Mouse (Mus musculus) limb, embryonic 15.5 days (tissue): Measurements from ENCODE around the gene Rad51c. TPM values are rescaled to one million over a fixed set of nuclear protein-coding genes. Genes with fewer than 3 reads are reported as not detected.

Experiments
- ATAC-seq: fragments of 200-750 bp; cut with Nextera tagmentation; 2 replicates; pipeline ENCODE4 v1.8.0; 2017; ENCODE audit warnings: low read depth, moderate TSS enrichment; ENCODE audit not compliant: insufficient number of reproducible peaks, low FRiP score, low TSS enrichment
- H3K27ac ChIP-seq: fragments of 300-500 bp; sonication (generic); 2 replicates; pipeline ENCODE4 v1.5.1; 2015; ENCODE audit warnings: moderate library complexity, mild to moderate bottlenecking, inconsistent platforms
- H3K27me3 ChIP-seq: fragments of 300-500 bp; sonication (generic); 2 replicates; pipeline ENCODE4 v1.6.1; 2015; ENCODE audit warnings: inconsistent platforms
- H3K36me3 ChIP-seq: fragments of 300-500 bp; sonication (generic); 2 replicates; pipeline ENCODE4 v1.6.1; 2015; ENCODE audit warnings: inconsistent platforms
- H3K4me1 ChIP-seq: fragments of 300-500 bp; sonication (generic); 2 replicates; pipeline ENCODE4 v1.6.1; 2015; ENCODE audit warnings: inconsistent platforms
- H3K4me2 ChIP-seq: fragments of 300-500 bp; sonication (generic); 2 replicates; pipeline ENCODE4 v1.6.1; 2015; ENCODE audit warnings: mild to moderate bottlenecking, inconsistent platforms
- H3K4me3 ChIP-seq: fragments of 300-500 bp; sonication (generic); 2 replicates; pipeline ENCODE4 v1.5.1; 2015; ENCODE audit warnings: mild to moderate bottlenecking, inconsistent platforms
- H3K9ac ChIP-seq: fragments of 300-500 bp; sonication (generic); 2 replicates; pipeline ENCODE4 v1.6.1; 2015; ENCODE audit warnings: inconsistent platforms
- H3K9me3 ChIP-seq: fragments of 300-500 bp; sonication (generic); 2 replicates; pipeline ENCODE4 v1.6.1; 2016; ENCODE audit warnings: inconsistent platforms
- WGBS: fragments of 180-500 bp; shearing (Covaris S2); methylation state at CpG from one replicate; pipeline ENCODE4 v1.1.7; 2015; 5-methylcytosine and 5-hydroxymethylcytosine counted together
- polyA plus RNA-seq: library from polyadenylated mRNA; unstranded; fragments of >200 nt; fragmentation: Nextera tagmentation; extraction: Ambion mirVana; gene quantifications from 2 replicates; pipeline ENCODE4 v1.2.1, GENCODE M21; 2015

The Rad51c gene
- polyA plus RNA-seq, 1 experiment from 2014 or later, result 7.8 TPM

DNA sequence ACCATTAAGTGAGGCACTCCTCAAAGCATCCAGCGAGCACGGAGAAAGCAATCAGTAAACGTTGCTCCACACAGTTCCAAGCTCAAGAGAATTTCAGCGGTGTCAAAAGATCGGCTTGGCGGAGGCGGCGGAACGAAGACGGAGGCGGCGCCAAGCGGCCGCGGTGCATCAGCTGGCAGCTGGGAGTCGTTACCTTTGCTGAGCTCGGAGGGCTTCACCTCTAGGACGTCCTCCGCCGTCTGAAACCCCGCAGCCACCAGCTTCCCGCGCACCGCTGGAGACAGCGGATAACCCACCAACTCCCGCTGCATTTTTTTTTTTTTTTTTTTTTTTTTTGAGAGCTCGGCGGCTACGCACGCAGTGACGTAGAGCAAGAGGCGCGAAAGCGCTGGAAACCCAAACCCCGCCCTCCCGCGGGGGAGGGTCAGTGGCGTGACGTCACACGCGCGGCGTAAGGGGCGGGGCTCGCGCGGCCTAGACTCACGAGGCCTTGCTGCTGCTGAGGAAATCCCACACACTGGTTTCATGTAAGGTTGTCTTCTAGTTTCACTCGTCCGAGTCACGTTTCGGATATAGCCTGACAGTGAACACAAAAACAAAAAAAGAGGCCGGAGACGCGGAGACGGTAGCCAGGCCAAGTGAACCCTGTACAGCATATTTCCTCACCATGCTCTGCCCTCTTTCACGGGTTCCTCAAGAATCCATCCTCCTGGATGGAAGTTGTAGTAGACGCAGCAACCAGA, 472 bp downstream of the Rad51c start:
- Histone ChIP-seq H3K9me3 (no peaks in the 10 kb centered on the region), H3K27ac (peak overlapping the region; percentile 97), H3K9ac (peak overlapping the region; percentile 73), H3K4me2 (peak overlapping the region; percentile 54), H3K36me3 (no peaks in the 10 kb centered on the region), H3K27me3 (no peaks in the 10 kb centered on the region), H3K4me1 (peaks cover 7% of the 10 kb centered on the region), H3K4me3 (peak overlapping the region; percentile 63)
- ATAC-seq, result peak; percentile 89
- 2% methylated on average over 58 of the region's 58 CpGs for WGBS

DNA sequence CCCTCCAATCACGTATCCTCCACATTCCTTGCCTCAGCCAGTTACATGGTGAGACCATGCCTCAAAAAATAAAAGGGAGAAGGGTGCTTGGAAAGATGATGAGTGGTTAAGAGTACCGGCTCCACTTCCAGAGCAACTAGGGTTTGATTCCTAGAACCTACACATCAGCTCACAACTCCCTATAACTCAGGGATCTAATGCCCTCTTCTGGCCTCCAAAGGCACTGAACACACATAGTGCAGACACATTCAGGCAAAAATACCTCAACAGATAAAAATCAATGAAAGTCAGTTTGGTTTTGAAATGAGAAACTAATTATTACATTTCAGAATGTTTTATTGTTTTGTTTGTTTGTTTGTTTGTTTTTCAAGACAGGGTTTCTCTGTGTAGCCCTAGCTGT, 6.4 kb downstream of the Rad51c start:
- Histone ChIP-seq H3K4me3 (no peak overlapping the region), H3K36me3 (no peaks in the 10 kb centered on the region; the same call in 1 of the 2 replicates), H3K27me3 (no peaks in the 10 kb centered on the region), H3K4me1 (0 out of 2 replicates have a peak, but pooled peaks cover 2% of the 10 kb centered on the region), H3K9ac (no peak overlapping the region), H3K4me2 (no peak overlapping the region), H3K9me3 (no peaks in the 10 kb centered on the region), H3K27ac (no peak overlapping the region)
- no peak for ATAC-seq
- WGBS, result 91% methylated on average over 2 of the region's 2 CpGs

DNA sequence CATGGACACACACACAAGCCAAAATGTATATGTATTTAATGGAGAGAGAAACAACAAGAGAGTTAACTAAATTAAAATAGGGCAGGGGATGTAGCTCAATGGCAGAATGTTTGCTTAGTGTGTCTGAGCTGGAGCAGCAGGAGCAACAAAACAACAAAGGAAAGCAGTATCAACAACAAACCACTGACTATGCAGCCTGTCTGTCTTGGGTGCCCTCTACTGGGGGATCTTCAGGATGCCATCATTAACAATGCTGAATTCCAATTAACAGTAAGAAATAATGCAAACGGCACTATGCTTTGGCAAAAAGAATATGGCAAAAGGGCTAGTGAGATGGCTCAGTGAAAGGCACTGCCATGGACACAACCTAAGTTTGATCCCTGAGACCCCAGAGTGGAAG, 10.9 kb downstream of the Rad51c start:
- H3K4me3 ChIP-seq, result no peak overlapping the region
- H3K4me2 ChIP-seq, result no peak overlapping the region
- H3K4me1 ChIP-seq, result no peaks in the 10 kb centered on the region
- no peak for ATAC-seq
- H3K27me3 ChIP-seq, result no peaks in the 10 kb centered on the region
- H3K27ac ChIP-seq, result no peak overlapping the region
- peaks cover 3% of the 10 kb centered on the region; the same call in 1 of the 2 replicates for H3K36me3 ChIP-seq
- 57% methylated on average over 1 of the region's 1 CpGs for WGBS
- no peaks in the 10 kb centered on the region for H3K9me3 ChIP-seq
- H3K9ac ChIP-seq, result no peak overlapping the region

DNA sequence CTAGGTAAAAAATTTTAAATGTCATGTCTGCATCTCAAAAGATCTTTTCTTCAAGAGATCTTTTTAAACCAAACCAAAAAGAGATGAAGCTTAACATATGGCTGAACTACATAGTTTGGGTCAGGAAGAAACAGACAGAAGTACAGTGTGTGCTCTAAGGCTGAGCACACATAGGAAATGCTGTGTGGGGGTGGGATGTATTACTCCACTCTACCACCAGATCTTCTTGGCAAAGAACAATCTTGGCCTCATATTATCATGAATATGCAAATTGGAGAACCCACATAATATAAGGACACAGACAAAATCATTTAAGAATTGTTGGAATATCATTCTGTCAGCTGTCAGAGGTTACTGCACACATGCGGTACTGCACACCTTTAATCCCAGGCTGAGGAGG, 19.1 kb downstream of the Rad51c start:
- ATAC-seq, result no peak
- peaks cover 6% of the 10 kb centered on the region; the same call in 1 of the 2 replicates for H3K36me3 ChIP-seq
- no peak overlapping the region for H3K4me2 ChIP-seq
- no peaks in the 10 kb centered on the region for H3K27me3 ChIP-seq
- 87% methylated on average over 1 of the region's 1 CpGs for WGBS
- no peaks in the 10 kb centered on the region for H3K4me1 ChIP-seq
- no peaks in the 10 kb centered on the region for H3K9me3 ChIP-seq
- H3K4me3 ChIP-seq, result no peak overlapping the region
- no peak overlapping the region for H3K9ac ChIP-seq
- H3K27ac ChIP-seq, result no peak overlapping the region

DNA sequence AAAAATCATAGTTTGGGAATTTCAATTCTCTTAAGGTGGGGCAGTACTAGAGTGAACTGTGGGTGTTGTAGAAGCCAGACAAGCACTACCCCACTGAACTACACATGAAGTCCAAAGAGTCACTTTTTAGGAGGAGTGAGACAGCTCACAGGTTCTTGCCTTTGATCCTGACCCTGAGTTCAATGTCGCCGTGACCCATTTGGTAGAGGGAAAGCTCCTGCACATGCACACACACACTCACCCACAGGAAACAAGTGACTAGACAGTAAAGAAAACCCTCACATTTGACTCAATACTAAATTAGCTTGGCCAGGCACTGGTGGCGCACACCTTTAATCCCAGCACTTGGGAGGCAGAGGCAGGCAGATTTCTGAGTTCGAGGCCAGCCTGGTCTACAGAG, 20.2 kb downstream of the Rad51c start:
- H3K27ac ChIP-seq, result no peak overlapping the region
- H3K4me1 ChIP-seq, result no peaks in the 10 kb centered on the region
- H3K9ac ChIP-seq, result no peak overlapping the region
- no peak overlapping the region for H3K4me3 ChIP-seq
- no peaks in the 10 kb centered on the region for H3K9me3 ChIP-seq
- ATAC-seq, result no peak
- no peaks in the 10 kb centered on the region for H3K27me3 ChIP-seq
- H3K36me3 ChIP-seq, result peaks cover 6% of the 10 kb centered on the region; the same call in 1 of the 2 replicates
- WGBS, result 97% methylated on average over 4 of the region's 4 CpGs
- no peak overlapping the region for H3K4me2 ChIP-seq

DNA sequence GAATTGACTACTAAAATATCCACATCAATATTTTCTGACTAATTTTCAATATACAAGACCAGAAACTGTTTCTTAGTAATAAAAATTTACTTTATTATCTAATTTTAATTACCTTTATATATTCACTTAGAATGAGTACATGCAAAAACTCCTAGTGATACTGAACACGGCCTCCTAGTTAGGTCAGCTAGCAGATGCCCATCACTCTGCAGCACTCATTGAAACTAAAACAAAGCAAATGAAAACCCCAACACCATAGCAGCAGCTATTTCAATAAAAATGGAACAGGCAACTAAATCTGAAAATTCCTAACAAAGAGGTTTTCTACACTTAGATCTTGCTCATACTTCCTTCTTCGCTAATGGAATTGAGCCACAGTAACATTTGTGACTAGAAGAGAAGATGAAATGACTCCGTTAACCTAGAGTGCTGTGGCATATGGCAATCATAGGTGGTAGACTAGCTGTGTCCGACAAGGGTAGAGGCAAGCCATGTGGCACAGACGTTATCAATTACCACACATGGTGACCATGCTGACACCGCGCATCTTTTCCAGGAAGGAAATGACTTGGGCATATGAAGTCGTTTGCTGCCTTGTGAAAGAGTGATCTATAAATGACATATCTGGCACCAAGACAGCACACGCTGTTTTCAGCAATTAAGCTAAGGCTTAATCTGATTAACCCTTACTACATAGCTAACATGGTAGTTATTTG, 36.7 kb downstream of the Rad51c start:
- H3K9ac ChIP-seq, result no peak overlapping the region
- 41% methylated on average over 9 of the region's 9 CpGs for WGBS
- no peaks in the 10 kb centered on the region for H3K4me1 ChIP-seq
- H3K4me3 ChIP-seq, result no peak overlapping the region
- no peaks in the 10 kb centered on the region for H3K36me3 ChIP-seq
- no peak overlapping the region for H3K27ac ChIP-seq
- no peak overlapping the region for H3K4me2 ChIP-seq
- no peaks in the 10 kb centered on the region for H3K9me3 ChIP-seq
- no peak for ATAC-seq
- H3K27me3 ChIP-seq, result no peaks in the 10 kb centered on the region

DNA sequence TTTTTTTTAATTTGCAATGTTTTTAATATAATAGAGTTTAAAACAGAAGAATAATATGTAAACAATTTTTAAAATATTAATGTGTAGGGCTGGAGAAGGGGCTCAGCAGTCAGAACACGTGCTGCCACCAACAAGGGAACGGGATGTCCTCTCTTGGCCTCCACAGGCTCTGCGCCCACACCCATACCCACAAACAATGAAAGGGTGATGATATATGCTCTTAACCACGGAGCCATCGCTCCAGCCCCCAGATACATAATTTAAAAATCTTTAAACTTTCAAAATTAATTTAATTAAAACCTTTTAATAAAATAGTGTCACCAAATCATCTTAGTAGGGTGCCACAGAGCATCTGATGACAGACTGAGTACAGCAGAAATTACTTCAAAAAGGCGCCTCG, 37.7 kb downstream of the Rad51c start:
- H3K4me2 ChIP-seq, result no peak overlapping the region
- no peak overlapping the region for H3K27ac ChIP-seq
- no peaks in the 10 kb centered on the region for H3K4me1 ChIP-seq
- no peaks in the 10 kb centered on the region for H3K27me3 ChIP-seq
- H3K9ac ChIP-seq, result no peak overlapping the region
- no peak overlapping the region for H3K4me3 ChIP-seq
- H3K36me3 ChIP-seq, result no peaks in the 10 kb centered on the region
- H3K9me3 ChIP-seq, result no peaks in the 10 kb centered on the region
- WGBS, result 84% methylated on average over 7 of the region's 7 CpGs
- ATAC-seq, result no peak

DNA sequence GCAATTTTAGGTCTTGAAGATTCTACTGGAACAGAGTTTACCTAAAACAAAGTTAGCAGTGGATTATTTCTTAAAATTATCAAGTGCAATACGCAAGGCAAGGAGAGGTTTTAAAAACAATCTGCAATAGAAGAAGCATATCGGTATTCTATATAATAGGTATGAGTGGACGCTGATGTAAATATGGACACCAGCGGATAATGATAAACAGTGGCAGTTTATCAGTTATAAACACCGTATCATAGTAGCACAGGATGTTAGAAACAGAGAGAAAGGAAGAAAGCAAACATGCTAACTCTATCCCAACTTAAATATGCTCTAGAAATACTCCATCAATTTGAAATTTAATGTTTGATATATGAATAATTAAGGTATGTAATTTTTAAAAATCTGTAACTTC, 39.6 kb downstream of the Rad51c start:
- Histone ChIP-seq H3K36me3 (no peaks in the 10 kb centered on the region), H3K27ac (no peak overlapping the region), H3K4me2 (no peak overlapping the region), H3K4me1 (no peaks in the 10 kb centered on the region), H3K27me3 (peaks cover 11% of the 10 kb centered on the region; the same call in 1 of the 2 replicates), H3K9me3 (no peaks in the 10 kb centered on the region), H3K4me3 (no peak overlapping the region), H3K9ac (no peak overlapping the region)
- WGBS, result 90% methylated on average over 5 of the region's 5 CpGs
- no peak for ATAC-seq

DNA sequence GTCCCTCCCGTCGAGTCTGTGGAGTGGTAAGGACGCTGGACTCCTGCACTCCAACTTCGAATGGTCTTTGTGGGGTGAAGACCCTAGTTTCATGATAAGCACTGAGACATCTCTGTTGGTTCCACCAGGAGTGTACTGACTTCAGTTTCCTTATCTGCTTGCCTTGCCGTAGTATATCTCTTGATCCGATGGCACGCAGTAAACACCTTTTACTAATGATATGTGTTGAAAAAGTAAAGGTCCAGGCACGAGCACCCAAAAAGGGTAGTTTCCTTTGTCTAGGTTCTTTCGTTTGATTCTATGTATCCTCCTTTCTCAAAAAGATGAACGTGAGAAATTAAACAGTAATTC, 45.5 kb downstream of the Rad51c start:
- peaks cover 50% of the 10 kb centered on the region for H3K27me3 ChIP-seq
- no peaks in the 10 kb centered on the region for H3K9me3 ChIP-seq
- no peak overlapping the region for H3K27ac ChIP-seq
- peak overlapping the region; percentile 67 for H3K4me3 ChIP-seq
- 0 out of 2 replicates have a peak overlapping the region, but pooled peaks have one; percentile 33 for H3K9ac ChIP-seq
- H3K4me1 ChIP-seq, result peaks cover 9% of the 10 kb centered on the region
- 13% methylated on average over 10 of the region's 10 CpGs for WGBS
- peak overlapping the region; percentile 98 for H3K4me2 ChIP-seq
- no peak for ATAC-seq
- no peaks in the 10 kb centered on the region for H3K36me3 ChIP-seq

DNA sequence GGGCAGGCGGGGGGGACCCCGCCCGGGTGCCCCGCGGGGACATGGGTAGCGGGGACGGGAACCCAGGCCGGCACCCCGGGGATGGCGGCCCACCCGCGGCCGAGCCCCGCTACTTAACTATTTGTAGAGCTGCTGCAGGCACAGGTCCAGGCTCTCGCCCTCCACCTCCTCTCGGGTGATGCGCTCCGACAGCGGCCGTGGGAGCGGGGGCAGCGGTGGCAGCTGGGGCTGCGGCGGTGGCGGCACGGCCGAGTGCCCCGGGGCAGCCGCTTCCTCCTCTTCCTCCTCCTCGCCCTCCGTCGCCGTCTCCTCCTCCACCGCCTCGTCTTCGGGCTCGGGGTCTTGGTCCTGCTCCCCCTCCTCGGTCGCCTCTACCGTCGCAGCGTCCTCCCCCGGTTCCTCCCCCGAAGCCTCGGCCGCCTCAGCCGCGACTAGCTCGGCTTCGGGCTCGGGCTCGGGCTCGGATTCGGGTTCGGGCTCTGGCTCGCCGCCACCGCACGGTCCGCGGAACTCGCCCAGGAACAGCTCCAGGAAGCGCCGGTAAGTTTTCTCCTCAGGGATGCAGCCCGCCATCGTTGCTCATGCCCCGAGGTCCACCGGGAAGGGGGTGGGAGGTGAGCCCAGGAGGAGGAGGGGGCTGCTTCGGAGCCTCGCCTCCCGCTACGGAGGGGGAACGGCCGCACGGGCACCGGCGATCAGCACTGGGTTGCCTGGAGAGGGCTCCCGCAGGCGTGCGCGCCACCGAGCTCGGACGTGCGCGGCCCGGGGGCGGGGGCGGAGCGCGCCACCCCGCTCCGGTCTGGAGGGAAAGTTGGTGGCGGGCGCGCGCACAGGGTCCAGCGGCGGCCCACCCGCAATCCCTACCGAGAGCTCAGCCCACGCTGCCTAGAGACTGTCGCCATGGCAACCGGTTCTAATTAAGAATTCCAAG, 46.2 kb downstream of the Rad51c start, which contains the start of gene Ppm1e:
Gene Ppm1e (minus strand): TSS at position 693 of the 931 bp plus-strand sequence.
- no peak within 1 kb of the TSS for H3K27ac ChIP-seq
- H3K36me3 ChIP-seq, result no peaks in the 10 kb centered on the region
- no peaks in the 10 kb centered on the region for H3K9me3 ChIP-seq
- ATAC-seq, result peak; percentile 75
- WGBS, result under 1% methylated on average over 98 of the region's 104 CpGs
- H3K9ac ChIP-seq, result peak within 1 kb of the TSS; percentile 33; the same call in 1 of the 2 replicates
- H3K4me1 ChIP-seq, result peaks cover 9% of the 10 kb centered on the region
- H3K27me3 ChIP-seq, result peaks cover 50% of the 10 kb centered on the region
- H3K4me2 ChIP-seq, result peak within 1 kb of the TSS; percentile 98
- peak within 1 kb of the TSS; percentile 67 for H3K4me3 ChIP-seq
